Mouse (Mus musculus): Measurements from ENCODE around the gene Mtfr2. TPM values are rescaled to one million over a fixed set of nuclear protein-coding genes. Genes with fewer than 3 reads are reported as not detected.

Mtfr2 gene
- polyA plus RNA-seq, 1 experiment from 2014 or later = 3.8 TPM

DNA sequence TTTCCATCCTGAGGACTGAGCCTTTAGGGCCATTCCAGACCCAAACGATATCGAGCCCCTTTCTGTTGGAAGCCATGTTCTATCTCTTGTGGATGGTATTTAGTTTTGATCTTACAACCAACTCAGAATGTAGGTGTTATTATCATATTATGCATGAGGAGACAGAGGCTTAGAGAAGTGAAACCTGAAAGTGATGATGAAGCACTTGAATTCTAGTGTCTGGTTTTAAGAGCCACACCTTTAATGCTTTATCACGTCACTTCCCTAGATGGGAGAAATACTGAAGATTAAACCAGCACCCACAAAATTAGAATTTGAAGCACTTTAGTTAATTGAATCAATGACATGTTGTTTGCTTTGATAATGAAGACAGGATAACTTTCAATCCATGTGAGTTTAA lies 48.2 kb downstream of the Mtfr2 start:
- no peak overlapping the region for H3K4me2 ChIP-seq (replicated peaks; ENCODE audit: low read depth, low read length)
- no peak for ATAC-seq (ENCODE audit: low FRiP score, low TSS enrichment)
- no peak overlapping the region for H3K27ac ChIP-seq (ENCODE audit: low read depth, low read length)
- no peaks in the 10 kb centered on the region for H3K9me3 ChIP-seq (ENCODE audit: control insufficient read depth, low read length)
- H3K27me3 ChIP-seq (ENCODE audit: control insufficient read depth, insufficient read depth, low read length) = no peaks in the 10 kb centered on the region
- no peak overlapping the region for H3K9ac ChIP-seq (ENCODE audit: low read depth, low read length)
- H3K36me3 ChIP-seq (ENCODE audit: control insufficient read depth, insufficient read depth, low read length) = no peaks in the 10 kb centered on the region
- WGBS = 93% methylated on average over 3 of the region's 3 CpGs
- no peak overlapping the region for H3K4me3 ChIP-seq (ENCODE audit: low read length)
- H3K4me1 ChIP-seq (ENCODE audit: control insufficient read depth, insufficient read depth, low read length) = 0 out of 2 replicates have a peak, but pooled peaks cover 3% of the 10 kb centered on the region

DNA sequence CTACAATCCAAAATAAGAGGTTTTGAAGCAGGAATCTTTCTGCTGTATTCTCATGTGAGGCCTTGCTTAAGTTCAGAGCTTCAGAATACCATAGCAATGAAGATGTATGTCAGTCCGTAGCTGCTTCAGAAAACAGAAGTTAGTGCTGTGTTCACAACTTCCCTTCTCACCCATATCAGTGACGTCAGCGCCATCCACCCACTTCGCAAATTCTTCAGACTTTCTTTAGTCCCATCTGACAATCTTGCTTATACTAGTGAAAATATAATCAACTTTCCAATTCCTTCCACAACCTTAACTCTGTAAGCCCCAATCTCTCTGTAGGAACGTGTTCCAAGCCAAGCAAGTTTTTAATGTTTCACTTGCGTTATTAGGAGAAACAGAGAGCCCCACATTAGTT lies 50.7 kb downstream of the Mtfr2 start:
- Histone ChIP-seq H3K4me1 (ENCODE audit: control insufficient read depth, insufficient read depth, low read length) (0 out of 2 replicates have a peak, but pooled peaks cover 3% of the 10 kb centered on the region), H3K9ac (ENCODE audit: low read depth, low read length) (no peak overlapping the region), H3K27ac (ENCODE audit: low read depth, low read length) (no peak overlapping the region), H3K9me3 (ENCODE audit: control insufficient read depth, low read length) (no peaks in the 10 kb centered on the region), H3K4me2 (replicated peaks; ENCODE audit: low read depth, low read length) (no peak overlapping the region), H3K4me3 (ENCODE audit: low read length) (no peak overlapping the region), H3K27me3 (ENCODE audit: control insufficient read depth, insufficient read depth, low read length) (no peaks in the 10 kb centered on the region), H3K36me3 (ENCODE audit: control insufficient read depth, insufficient read depth, low read length) (no peaks in the 10 kb centered on the region)
- WGBS = 75% methylated on average over 6 of the region's 6 CpGs
- no peak for ATAC-seq (ENCODE audit: low FRiP score, low TSS enrichment)

DNA sequence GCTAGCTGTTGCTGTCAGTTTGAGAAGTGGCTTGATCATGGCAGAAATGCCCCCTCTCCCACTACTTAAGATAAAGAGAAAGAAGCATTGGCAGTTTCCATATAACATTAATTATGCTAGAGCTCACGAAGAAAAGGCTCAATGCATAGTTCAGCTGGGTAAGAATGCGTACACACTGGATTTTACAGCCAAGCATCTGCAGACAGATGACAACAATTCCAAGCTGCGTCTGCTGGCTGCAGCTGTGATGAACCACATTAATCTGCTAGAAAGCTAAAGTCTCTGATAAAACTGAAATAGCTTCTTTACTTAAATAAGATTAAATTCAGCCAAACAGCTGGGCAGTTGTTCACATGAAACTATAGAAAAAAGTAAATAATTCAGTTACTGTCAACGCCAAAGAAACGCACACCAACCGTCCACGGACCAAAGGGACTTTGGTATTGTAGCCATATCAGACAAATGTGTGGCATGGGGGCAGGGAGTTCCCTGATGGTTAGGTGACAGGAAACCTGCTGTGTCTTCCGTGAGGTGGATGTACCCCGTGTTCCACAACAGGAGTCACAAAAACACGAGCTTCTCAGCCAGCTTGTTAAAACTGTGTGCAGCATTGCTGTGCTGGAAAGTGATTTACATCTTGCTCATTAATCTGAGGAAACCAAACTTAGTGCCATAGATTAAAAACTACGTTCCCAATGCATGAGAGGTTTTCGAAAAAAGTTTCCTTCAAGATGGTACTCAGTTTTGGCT lies 51.2 kb downstream of the Mtfr2 start:
- WGBS = 56% methylated on average over 12 of the region's 12 CpGs
- Histone ChIP-seq H3K36me3 (ENCODE audit: control insufficient read depth, insufficient read depth, low read length) (no peaks in the 10 kb centered on the region), H3K27me3 (ENCODE audit: control insufficient read depth, insufficient read depth, low read length) (no peaks in the 10 kb centered on the region), H3K4me2 (replicated peaks; ENCODE audit: low read depth, low read length) (no peak overlapping the region), H3K27ac (ENCODE audit: low read depth, low read length) (no peak overlapping the region), H3K4me3 (ENCODE audit: low read length) (no peak overlapping the region), H3K9ac (ENCODE audit: low read depth, low read length) (no peak overlapping the region), H3K9me3 (ENCODE audit: control insufficient read depth, low read length) (no peaks in the 10 kb centered on the region), H3K4me1 (ENCODE audit: control insufficient read depth, insufficient read depth, low read length) (0 out of 2 replicates have a peak, but pooled peaks cover 3% of the 10 kb centered on the region)
- ATAC-seq (ENCODE audit: low FRiP score, low TSS enrichment) = no peak

DNA sequence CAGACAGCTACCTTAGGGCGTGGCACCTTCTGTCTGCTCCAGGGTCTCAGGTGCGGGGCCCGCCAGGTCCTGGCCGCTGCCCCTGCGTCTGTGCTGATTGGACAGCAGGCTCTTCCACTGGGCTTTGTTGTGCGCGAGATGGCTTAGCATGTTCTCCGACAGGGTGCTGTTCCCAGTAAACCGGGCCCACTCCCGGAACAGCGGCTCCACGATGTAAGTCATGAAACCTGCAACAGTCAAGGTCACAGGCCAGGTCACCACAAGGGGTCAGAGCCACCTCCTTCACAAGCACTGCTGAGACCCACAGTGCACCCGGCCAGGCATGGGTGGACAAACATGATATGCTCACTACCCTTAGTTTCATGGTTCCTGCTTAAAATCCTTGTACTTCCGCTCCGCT lies 52.8 kb downstream of the Mtfr2 start:
- H3K27me3 ChIP-seq (ENCODE audit: control insufficient read depth, insufficient read depth, low read length) = no peaks in the 10 kb centered on the region
- no peak overlapping the region for H3K27ac ChIP-seq (ENCODE audit: low read depth, low read length)
- no peak overlapping the region for H3K4me2 ChIP-seq (replicated peaks; ENCODE audit: low read depth, low read length)
- 71% methylated on average over 15 of the region's 15 CpGs for WGBS
- H3K36me3 ChIP-seq (ENCODE audit: control insufficient read depth, insufficient read depth, low read length) = no peaks in the 10 kb centered on the region
- H3K9me3 ChIP-seq (ENCODE audit: control insufficient read depth, low read length) = no peaks in the 10 kb centered on the region
- H3K4me1 ChIP-seq (ENCODE audit: control insufficient read depth, insufficient read depth, low read length) = 0 out of 2 replicates have a peak, but pooled peaks cover 3% of the 10 kb centered on the region
- H3K4me3 ChIP-seq (ENCODE audit: low read length) = no peak overlapping the region
- H3K9ac ChIP-seq (ENCODE audit: low read depth, low read length) = no peak overlapping the region
- ATAC-seq (ENCODE audit: low FRiP score, low TSS enrichment) = no peak

GRCm38 (mm10) chr10:20402941-20403340 lies 55.4 kb downstream of the Mtfr2 start:
- H3K36me3 ChIP-seq (ENCODE audit: control insufficient read depth, insufficient read depth, low read length) = no peaks in the 10 kb centered on the region
- 0 out of 2 replicates have a peak, but pooled peaks cover 3% of the 10 kb centered on the region for H3K4me1 ChIP-seq (ENCODE audit: control insufficient read depth, insufficient read depth, low read length)
- ATAC-seq (ENCODE audit: low FRiP score, low TSS enrichment) = no peak
- WGBS = 84% methylated on average over 5 of the region's 5 CpGs
- H3K27me3 ChIP-seq (ENCODE audit: control insufficient read depth, insufficient read depth, low read length) = no peaks in the 10 kb centered on the region
- H3K9me3 ChIP-seq (ENCODE audit: control insufficient read depth, low read length) = no peaks in the 10 kb centered on the region
- H3K4me2 ChIP-seq (replicated peaks; ENCODE audit: low read depth, low read length) = no peak overlapping the region
- no peak overlapping the region for H3K9ac ChIP-seq (ENCODE audit: low read depth, low read length)
- H3K4me3 ChIP-seq (ENCODE audit: low read length) = no peak overlapping the region
- no peak overlapping the region for H3K27ac ChIP-seq (ENCODE audit: low read depth, low read length)

DNA sequence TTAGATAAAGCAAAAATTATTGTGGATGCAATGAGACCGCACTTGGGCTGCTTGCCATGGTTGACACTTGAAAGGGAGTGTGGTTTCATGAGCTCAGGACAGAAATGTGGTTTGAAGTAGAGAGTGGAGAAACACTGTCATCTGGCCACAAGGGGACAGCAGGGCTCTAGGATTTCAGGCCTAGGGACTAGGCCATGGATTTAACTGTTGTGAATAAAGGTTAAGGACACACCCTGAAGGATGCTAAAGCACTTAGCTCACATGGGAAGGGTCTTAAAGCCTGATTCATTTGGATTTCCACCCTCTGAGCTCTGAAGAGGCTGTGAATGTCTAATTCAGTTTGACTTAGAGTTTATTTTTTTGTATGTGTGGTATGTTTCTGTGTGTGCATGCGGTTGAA lies 57.9 kb downstream of the Mtfr2 start:
- WGBS = 80% methylated on average over 2 of the region's 2 CpGs
- 0 out of 2 replicates have a peak, but pooled peaks have one; percentile 46 for ATAC-seq (ENCODE audit: low FRiP score, low TSS enrichment)

GRCm38 (mm10) chr10:20408336-20408735 lies 60.8 kb downstream of the Mtfr2 start:
- H3K4me1 ChIP-seq (ENCODE audit: control insufficient read depth, insufficient read depth, low read length) = no peaks in the 10 kb centered on the region
- no peaks in the 10 kb centered on the region for H3K9me3 ChIP-seq (ENCODE audit: control insufficient read depth, low read length)
- no peak for ATAC-seq (ENCODE audit: low FRiP score, low TSS enrichment)
- H3K27ac ChIP-seq (ENCODE audit: low read depth, low read length) = no peak overlapping the region
- no peaks in the 10 kb centered on the region for H3K36me3 ChIP-seq (ENCODE audit: control insufficient read depth, insufficient read depth, low read length)
- H3K27me3 ChIP-seq (ENCODE audit: control insufficient read depth, insufficient read depth, low read length) = no peaks in the 10 kb centered on the region
- 58% methylated on average over 3 of the region's 3 CpGs for WGBS
- H3K4me3 ChIP-seq (ENCODE audit: low read length) = no peak overlapping the region
- H3K9ac ChIP-seq (ENCODE audit: low read depth, low read length) = no peak overlapping the region
- H3K4me2 ChIP-seq (replicated peaks; ENCODE audit: low read depth, low read length) = no peak overlapping the region

More for the DNA sequence above, 57.9 kb downstream of the Mtfr2 start:
- H3K9ac ChIP-seq (ENCODE audit: low read depth, low read length) = no peak overlapping the region
- 0 out of 2 replicates have a peak, but pooled peaks cover 3% of the 10 kb centered on the region for H3K4me1 ChIP-seq (ENCODE audit: control insufficient read depth, insufficient read depth, low read length)
- no peak overlapping the region for H3K4me2 ChIP-seq (replicated peaks; ENCODE audit: low read depth, low read length)
- H3K4me3 ChIP-seq (ENCODE audit: low read length) = no peak overlapping the region
- H3K27ac ChIP-seq (ENCODE audit: low read depth, low read length) = no peak overlapping the region
- H3K9me3 ChIP-seq (ENCODE audit: control insufficient read depth, low read length) = no peaks in the 10 kb centered on the region
- H3K36me3 ChIP-seq (ENCODE audit: control insufficient read depth, insufficient read depth, low read length) = no peaks in the 10 kb centered on the region
- H3K27me3 ChIP-seq (ENCODE audit: control insufficient read depth, insufficient read depth, low read length) = no peaks in the 10 kb centered on the region

DNA sequence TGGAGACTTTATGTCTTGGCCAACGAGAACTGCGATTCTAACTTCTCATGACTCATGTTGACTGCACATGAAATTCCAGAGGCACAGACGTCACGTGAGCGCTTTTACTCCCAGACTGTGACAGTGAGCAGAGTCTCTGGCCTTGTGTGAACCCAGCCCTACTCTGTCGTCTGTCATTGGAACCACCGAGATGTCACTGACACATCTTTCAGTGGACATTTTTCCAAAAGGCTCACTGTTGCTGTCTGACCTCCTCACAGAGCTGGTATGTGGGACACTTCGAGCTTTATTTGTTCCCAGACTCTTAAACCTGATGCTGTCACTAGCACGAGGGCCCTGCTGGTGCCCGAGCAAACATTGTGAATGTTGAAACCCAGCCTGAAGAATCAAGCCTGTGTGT lies 61.6 kb downstream of the Mtfr2 start:
- Histone ChIP-seq H3K9ac (ENCODE audit: low read depth, low read length) (no peak overlapping the region), H3K4me1 (ENCODE audit: control insufficient read depth, insufficient read depth, low read length) (no peaks in the 10 kb centered on the region), H3K9me3 (ENCODE audit: control insufficient read depth, low read length) (no peaks in the 10 kb centered on the region), H3K36me3 (ENCODE audit: control insufficient read depth, insufficient read depth, low read length) (no peaks in the 10 kb centered on the region), H3K4me3 (ENCODE audit: low read length) (no peak overlapping the region), H3K27me3 (ENCODE audit: control insufficient read depth, insufficient read depth, low read length) (no peaks in the 10 kb centered on the region), H3K4me2 (replicated peaks; ENCODE audit: low read depth, low read length) (no peak overlapping the region), H3K27ac (ENCODE audit: low read depth, low read length) (no peak overlapping the region)
- ATAC-seq (ENCODE audit: low FRiP score, low TSS enrichment) = no peak
- WGBS = 70% methylated on average over 10 of the region's 10 CpGs

Measured in kidney, embryonic 14.5 days (tissue).